Mouse (Mus musculus) embryonic fibroblast, embryonic 13.5 days (primary cell): ENCODE data around the gene Rfc1.

Source experiments
- CTCF ChIP-seq: IDR thresholded peaks from 2 replicates; pipeline ENCODE4 v1.5.1; 2011; ENCODE audit warnings: mild to moderate bottlenecking, control low read depth, low read length, moderate library complexity, borderline replicate concordance; ENCODE audit not compliant: insufficient read depth
- POLR2A ChIP-seq: IDR thresholded peaks from 2 replicates; pipeline ENCODE4 v1.6.1; 2011; ENCODE audit warnings: low read depth, mild to moderate bottlenecking, control low read depth, low read length, moderate library complexity

DNA sequence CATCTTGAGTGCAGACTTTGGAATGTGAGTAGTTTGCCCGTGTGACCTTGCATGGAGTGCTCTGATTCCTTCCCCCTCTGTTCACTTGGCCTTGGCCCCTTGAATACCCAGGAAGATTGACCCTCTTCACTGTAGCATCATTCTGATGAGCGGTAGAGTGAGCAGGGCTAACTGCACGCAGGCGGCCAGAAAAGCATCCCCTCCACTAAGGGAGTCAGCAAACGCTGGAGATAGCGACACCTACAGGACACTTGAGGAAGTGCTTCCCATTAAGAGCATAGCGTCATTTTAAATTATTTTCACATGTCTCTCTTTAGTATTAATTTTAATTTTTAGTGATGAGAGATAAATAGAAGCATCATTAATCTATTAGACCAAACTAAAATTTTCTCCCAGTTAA, 122.1 kb downstream of the Rfc1 start:
- TF ChIP-seq POLR2A (no peak), CTCF (peak; percentile 69)
